Mouse (Mus musculus) liver, adult 2 months (tissue): Measurements from ENCODE around the gene Psmc3ip. TPM values are rescaled to one million over a fixed set of nuclear protein-coding genes. Genes with fewer than 3 reads are reported as not detected.

Source experiments
- DNase-seq: peaks from one replicate; pipeline ENCODE4 v3.0.0-alpha.2; 2011; ENCODE audit warnings: low read depth, low spot score; ENCODE audit errors: extremely low read depth
- H3K27ac ChIP-seq: fragments of 200-500 bp; replicated peaks from 2 replicates; pipeline ENCODE4 v1.5.1; 2012; ENCODE audit warnings: low read depth, mild to moderate bottlenecking, control low read depth, inconsistent platforms, low read length; ENCODE audit not compliant: insufficient read depth
- H3K27me3 ChIP-seq: fragments of 200-500 bp; 2 replicates; pipeline ENCODE4 v1.6.1; 2012; ENCODE audit warnings: mild to moderate bottlenecking, moderate library complexity, low read length, inconsistent platforms; ENCODE audit not compliant: control insufficient read depth, insufficient read depth
- H3K36me3 ChIP-seq: fragments of 200-500 bp; 2 replicates; pipeline ENCODE4 v1.6.1; 2012; ENCODE audit warnings: low read length, inconsistent platforms; ENCODE audit not compliant: control insufficient read depth, insufficient read depth
- H3K4me1 ChIP-seq: fragments of 200-500 bp; 2 replicates; pipeline ENCODE4 v1.6.1; 2011; ENCODE audit warnings: low read length; ENCODE audit not compliant: control insufficient read depth, insufficient read depth
- H3K4me3 ChIP-seq: fragments of 200-500 bp; 2 replicates; pipeline ENCODE4 v1.5.1; 2011; ENCODE audit warnings: low read depth, mild to moderate bottlenecking, control low read depth, low read length, moderate library complexity; ENCODE audit not compliant: insufficient read depth
- H3K79me2 ChIP-seq: fragments of 200-500 bp; 2 replicates; pipeline ENCODE4 v1.6.1; 2012; ENCODE audit warnings: inconsistent platforms, mild to moderate bottlenecking, low read length, moderate library complexity; ENCODE audit not compliant: control insufficient read depth, insufficient read depth
- H3K9ac ChIP-seq: fragments of 200-500 bp; 2 replicates; pipeline ENCODE4 v1.6.1; 2012; ENCODE audit warnings: low read depth, mild to moderate bottlenecking, control low read depth, inconsistent platforms, low read length
- CTCF ChIP-seq: fragments of 200-500 bp; IDR thresholded peaks from 2 replicates; pipeline ENCODE4 v1.5.1; 2011; ENCODE audit warnings: low read depth, low read length, control low read depth
- POLR2A ChIP-seq: fragments of 200-500 bp; IDR thresholded peaks from 2 replicates; pipeline ENCODE4 v1.6.1; 2011; ENCODE audit warnings: low read length, control low read depth; ENCODE audit not compliant: insufficient read depth; ENCODE audit errors: extremely low read depth
- WGBS: fragments of 180-500 bp; shearing (Covaris S2); methylation state at CpG from one replicate; pipeline ENCODE4 v1.1.7; 2018; 5-methylcytosine and 5-hydroxymethylcytosine counted together
- polyA plus RNA-seq: library from polyadenylated mRNA; depleted of rRNA; stranded (reverse); fragments of >200 nt; gene quantifications from 2 replicates; pipeline ENCODE4 v1.2.3, GENCODE M21; 2012; rRNA removed
- total RNA-seq: library from RNA; depleted of rRNA; stranded (reverse); fragments of >200 nt; gene quantifications from 2 replicates; pipeline ENCODE4 v1.2.3, GENCODE M21; 2014; rRNA removed

Psmc3ip gene
- total and polyA plus RNA-seq, 2 experiments: 0.39 to 0.55 TPM

- no peak for TF ChIP-seq CTCF
- Histone ChIP-seq H3K9ac (no peak overlapping the region), H3K4me3 (no peak overlapping the region), H3K27me3 (no peaks in the 10 kb centered on the region), H3K79me2 (no peaks in the 10 kb centered on the region), H3K27ac (peak overlapping the region; percentile 7; the same call in 1 of the 2 replicates), H3K36me3 (peaks cover 3% of the 10 kb centered on the region; the same call in 1 of the 2 replicates), H3K4me1 (peaks cover 4% of the 10 kb centered on the region; the same call in 1 of the 2 replicates)
- 91% methylated on average over 6 of the region's 6 CpGs for WGBS
- DNase-seq: no peak
Measured at GRCm38 (mm10) chr11:101051051-101051493, 44.2 kb downstream of the Psmc3ip start.

DNA sequence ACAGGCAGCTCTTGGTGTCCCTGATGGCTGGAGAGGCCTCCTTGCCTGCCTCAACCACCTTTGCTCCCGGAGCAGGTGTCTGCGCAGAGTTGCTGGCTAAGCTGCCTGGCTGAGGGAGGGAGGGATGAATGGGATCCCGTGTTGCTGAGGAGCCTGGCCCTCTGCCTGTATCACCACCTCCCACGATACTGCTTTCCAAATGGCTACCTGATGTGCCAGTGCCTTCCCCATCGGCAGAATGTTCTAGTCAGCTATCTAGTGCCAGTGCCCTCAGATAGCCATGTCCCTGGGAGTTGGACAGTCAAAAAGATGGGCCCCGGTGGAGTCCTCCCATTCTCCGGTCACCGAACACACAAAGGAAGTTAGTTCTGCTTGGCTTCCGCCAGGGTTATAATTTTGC lies 44.9 kb downstream of the Psmc3ip start:
- WGBS: 82% methylated on average over 9 of the region's 9 CpGs
- Histone ChIP-seq H3K36me3 (peaks cover 9% of the 10 kb centered on the region; the same call in 1 of the 2 replicates), H3K27ac (no peak overlapping the region), H3K4me3 (no peak overlapping the region), H3K27me3 (no peaks in the 10 kb centered on the region), H3K79me2 (no peaks in the 10 kb centered on the region), H3K9ac (no peak overlapping the region), H3K4me1 (peaks cover 4% of the 10 kb centered on the region; the same call in 1 of the 2 replicates)
- DNase-seq: no peak
- TF ChIP-seq POLR2A (no peak), CTCF (no peak)

DNA sequence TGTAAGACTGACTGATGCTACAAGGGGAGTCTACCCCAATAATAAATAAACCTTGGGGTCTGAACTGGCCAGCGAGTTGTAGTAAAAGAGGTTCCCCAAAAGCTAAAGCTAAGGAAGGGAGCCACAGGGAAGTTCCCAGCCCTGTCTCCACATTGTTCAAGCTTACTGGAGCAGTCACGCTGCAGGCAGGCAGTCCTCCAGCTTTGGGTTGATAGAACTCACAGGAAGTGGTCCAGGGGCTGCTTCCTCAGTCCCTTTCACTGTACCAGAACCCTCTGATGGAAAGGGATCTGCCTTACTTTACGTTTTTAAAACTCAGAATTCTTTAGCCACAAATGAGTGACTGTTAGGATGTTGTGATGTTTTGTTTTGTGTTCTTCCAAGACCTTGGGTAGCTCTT lies 47.7 kb downstream of the Psmc3ip start:
- DNase-seq: no peak
- Histone ChIP-seq H3K79me2 (no peaks in the 10 kb centered on the region), H3K4me3 (no peak overlapping the region), H3K36me3 (peaks cover 25% of the 10 kb centered on the region), H3K27ac (no peak overlapping the region), H3K27me3 (no peaks in the 10 kb centered on the region), H3K4me1 (peaks cover 4% of the 10 kb centered on the region; the same call in 1 of the 2 replicates), H3K9ac (no peak overlapping the region)
- WGBS: 81% methylated on average over 3 of the region's 3 CpGs
- TF ChIP-seq POLR2A (no peak), CTCF (no peak)

DNA sequence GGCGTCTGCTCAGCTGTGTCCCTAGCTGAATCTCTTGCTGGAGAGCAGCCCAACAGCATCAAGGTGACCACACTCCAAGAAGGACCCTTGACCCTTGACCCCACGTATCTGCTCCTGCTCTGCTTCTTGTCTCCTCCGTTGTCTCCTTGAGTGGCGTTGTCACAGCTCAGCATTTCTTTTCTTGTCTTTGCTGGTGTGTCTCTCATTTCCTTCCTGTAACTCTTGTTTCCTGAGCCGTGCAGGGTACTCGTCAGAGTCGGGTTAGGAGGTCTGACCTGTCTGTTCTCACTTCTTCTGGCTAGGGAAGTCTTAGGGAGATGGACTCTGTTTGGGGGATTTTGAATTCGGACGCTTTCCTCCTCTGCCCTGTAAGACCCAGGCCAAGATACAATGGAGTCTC lies 48.8 kb downstream of the Psmc3ip start:
- Histone ChIP-seq H3K27me3 (no peaks in the 10 kb centered on the region), H3K4me1 (peaks cover 4% of the 10 kb centered on the region; the same call in 1 of the 2 replicates), H3K4me3 (no peak overlapping the region), H3K36me3 (peaks cover 31% of the 10 kb centered on the region), H3K79me2 (no peaks in the 10 kb centered on the region), H3K9ac (no peak overlapping the region), H3K27ac (peak overlapping the region; percentile 38; the same call in 1 of the 2 replicates)
- TF ChIP-seq CTCF: no peak
- no peak for DNase-seq
- 76% methylated on average over 9 of the region's 9 CpGs for WGBS

- TF ChIP-seq POLR2A: no peak
- TF ChIP-seq CTCF: no peak
- 86% methylated on average over 4 of the region's 4 CpGs for WGBS
- no peak overlapping the region for H3K27ac ChIP-seq
- DNase-seq: no peak
- no peaks in the 10 kb centered on the region for H3K79me2 ChIP-seq
- H3K36me3 ChIP-seq: peaks cover 34% of the 10 kb centered on the region
- H3K4me3 ChIP-seq: no peak overlapping the region
- H3K27me3 ChIP-seq: no peaks in the 10 kb centered on the region
- no peak overlapping the region for H3K9ac ChIP-seq
- H3K4me1 ChIP-seq: no peaks in the 10 kb centered on the region
Measured at GRCm38 (mm10) chr11:101045826-101046225, 49.4 kb downstream of the Psmc3ip start.

Other genes starting within 250 kb of the Psmc3ip start
- gene Stat5b, start 244.7 kb downstream of the Psmc3ip start, total RNA-seq: 31.8 and 33.0 TPM in 2 replicates
- gene Stat5b, start 244.7 kb downstream of the Psmc3ip start, polyA plus RNA-seq: 32.0 and 35.2 TPM in 2 replicates
- 6.9 and 7.8 TPM in 2 replicates for gene Stat5a, start 236.1 kb downstream of the Psmc3ip start, total RNA-seq
- 15.0 and 18.0 TPM in 2 replicates for gene Stat5a, start 236.1 kb downstream of the Psmc3ip start, polyA plus RNA-seq
- gene Stat3, start 155.9 kb downstream of the Psmc3ip start, total RNA-seq: 58.5 and 76.4 TPM in 2 replicates
- gene Stat3, start 155.9 kb downstream of the Psmc3ip start, polyA plus RNA-seq: 48.7 and 60.4 TPM in 2 replicates
- 3.8 and 4.1 TPM in 2 replicates for gene Cavin1, start 124.5 kb downstream of the Psmc3ip start, total RNA-seq
- gene Cavin1, start 124.5 kb downstream of the Psmc3ip start, polyA plus RNA-seq: 3.9 and 4.0 TPM in 2 replicates
- gene Atp6v0a1, start 86.0 kb downstream of the Psmc3ip start, total RNA-seq: 21.5 and 26.8 TPM in 2 replicates
- 37.7 and 39.2 TPM in 2 replicates for gene Atp6v0a1, start 86.0 kb downstream of the Psmc3ip start, polyA plus RNA-seq
- gene Naglu, start 25.4 kb downstream of the Psmc3ip start, total RNA-seq: 22.1 and 23.6 TPM in 2 replicates
- 33.8 and 38.8 TPM in 2 replicates for gene Naglu, start 25.4 kb downstream of the Psmc3ip start, polyA plus RNA-seq
- gene Hsd17b1, start 17.0 kb downstream of the Psmc3ip start, total RNA-seq: 0.27 and 0.37 TPM in 2 replicates
- gene Hsd17b1, start 17.0 kb downstream of the Psmc3ip start, polyA plus RNA-seq: 0.12 and 0.37 TPM in 2 replicates
- 84.0 and 89.9 TPM in 2 replicates for gene Coasy, start 12.9 kb downstream of the Psmc3ip start, total RNA-seq
- gene Coasy, start 12.9 kb downstream of the Psmc3ip start, polyA plus RNA-seq: 182 and 194 TPM in 2 replicates
- gene Mlx, start 8.2 kb downstream of the Psmc3ip start, total RNA-seq: 33.5 and 34.4 TPM in 2 replicates
- 34.8 and 39.8 TPM in 2 replicates for gene Mlx, start 8.2 kb downstream of the Psmc3ip start, polyA plus RNA-seq
- gene Retreg3, start 24.5 kb upstream of the Psmc3ip start, total RNA-seq: 46.2 and 46.3 TPM in 2 replicates
- 61.2 and 61.5 TPM in 2 replicates for gene Retreg3, start 24.5 kb upstream of the Psmc3ip start, polyA plus RNA-seq
- gene Tubg1, start 24.5 kb upstream of the Psmc3ip start, total RNA-seq: 7.6 and 9.2 TPM in 2 replicates
- 11.9 and 17.6 TPM in 2 replicates for gene Tubg1, start 24.5 kb upstream of the Psmc3ip start, polyA plus RNA-seq
- not detected in 2 replicates for gene Tubg2, start 60.5 kb upstream of the Psmc3ip start, total RNA-seq
- 0.10 and 0.17 TPM in 2 replicates for gene Tubg2, start 60.5 kb upstream of the Psmc3ip start, polyA plus RNA-seq
- 0.40 and 0.46 TPM in 2 replicates for gene Cntnap1, start 75.1 kb upstream of the Psmc3ip start, total RNA-seq
- 0.87 and 0.88 TPM in 2 replicates for gene Cntnap1, start 75.1 kb upstream of the Psmc3ip start, polyA plus RNA-seq
- 3.9 and 4.0 TPM in 2 replicates for gene Plekhh3, start 75.9 kb upstream of the Psmc3ip start, total RNA-seq
- 10.5 and 11.5 TPM in 2 replicates for gene Plekhh3, start 75.9 kb upstream of the Psmc3ip start, polyA plus RNA-seq
- 0.13 TPM in 1 of 2 replicates, not detected in the other for gene Ccr10, start 80.0 kb upstream of the Psmc3ip start, total RNA-seq
- 0.05 and 0.13 TPM in 2 replicates for gene Ccr10, start 80.0 kb upstream of the Psmc3ip start, polyA plus RNA-seq
- gene Ezh1, start 131.0 kb upstream of the Psmc3ip start, total RNA-seq: 10.5 and 10.8 TPM in 2 replicates
- gene Ezh1, start 131.0 kb upstream of the Psmc3ip start, polyA plus RNA-seq: 7.5 and 9.2 TPM in 2 replicates
- 4.9 and 6.6 TPM in 2 replicates for gene Ramp2, start 150.6 kb upstream of the Psmc3ip start, total RNA-seq
- 16.4 and 22.5 TPM in 2 replicates for gene Ramp2, start 150.6 kb upstream of the Psmc3ip start, polyA plus RNA-seq
- 35.6 and 43.8 TPM in 2 replicates for gene Vps25, start 158.3 kb upstream of the Psmc3ip start, total RNA-seq
- 109 and 122 TPM in 2 replicates for gene Vps25, start 158.3 kb upstream of the Psmc3ip start, polyA plus RNA-seq
- gene Wnk4, start 165.1 kb upstream of the Psmc3ip start, total RNA-seq: 0.37 and 0.40 TPM in 2 replicates
- 0.32 and 1.1 TPM in 2 replicates for gene Wnk4, start 165.1 kb upstream of the Psmc3ip start, polyA plus RNA-seq
- not detected in 2 replicates for gene Cntd1, start 183.6 kb upstream of the Psmc3ip start, total RNA-seq
- gene Cntd1, start 183.6 kb upstream of the Psmc3ip start, polyA plus RNA-seq: not detected in 2 replicates
- gene Coa3, start 183.7 kb upstream of the Psmc3ip start, total RNA-seq: 74.7 and 96.8 TPM in 2 replicates
- gene Coa3, start 183.7 kb upstream of the Psmc3ip start, polyA plus RNA-seq: 289 and 376 TPM in 2 replicates
- 43.8 and 57.8 TPM in 2 replicates for gene Becn1, start 206.8 kb upstream of the Psmc3ip start, total RNA-seq
- 43.1 and 50.8 TPM in 2 replicates for gene Becn1, start 206.8 kb upstream of the Psmc3ip start, polyA plus RNA-seq
- gene Psme3, start 220.8 kb upstream of the Psmc3ip start, total RNA-seq: 15.8 and 16.8 TPM in 2 replicates
- 34.5 and 37.9 TPM in 2 replicates for gene Psme3, start 220.8 kb upstream of the Psmc3ip start, polyA plus RNA-seq
- 0.40 and 0.46 TPM in 2 replicates for gene Aoc2, start 229.6 kb upstream of the Psmc3ip start, total RNA-seq
- 0.91 and 1.7 TPM in 2 replicates for gene Aoc2, start 229.6 kb upstream of the Psmc3ip start, polyA plus RNA-seq
- 0.13 and 0.18 TPM in 2 replicates for gene Aoc3, start 235.2 kb upstream of the Psmc3ip start, total RNA-seq
- 0.05 and 0.16 TPM in 2 replicates for gene Aoc3, start 235.2 kb upstream of the Psmc3ip start, polyA plus RNA-seq